Mouse (Mus musculus): ENCODE data around the gene Oas1f. TPM values are rescaled to one million over a fixed set of nuclear protein-coding genes. Genes with fewer than 3 reads are reported as not detected.
"Not testable (repeated sequence)": the region's sequence is repeated elsewhere in the genome, so short reads cannot be mapped to it uniquely, and the experiment has no call there.

Oas1f gene
- not detected for total RNA-seq (2021)
- long read RNA-seq, experiment 1, result 0 reads
- long read RNA-seq, experiment 2, result 0 reads

DNA sequence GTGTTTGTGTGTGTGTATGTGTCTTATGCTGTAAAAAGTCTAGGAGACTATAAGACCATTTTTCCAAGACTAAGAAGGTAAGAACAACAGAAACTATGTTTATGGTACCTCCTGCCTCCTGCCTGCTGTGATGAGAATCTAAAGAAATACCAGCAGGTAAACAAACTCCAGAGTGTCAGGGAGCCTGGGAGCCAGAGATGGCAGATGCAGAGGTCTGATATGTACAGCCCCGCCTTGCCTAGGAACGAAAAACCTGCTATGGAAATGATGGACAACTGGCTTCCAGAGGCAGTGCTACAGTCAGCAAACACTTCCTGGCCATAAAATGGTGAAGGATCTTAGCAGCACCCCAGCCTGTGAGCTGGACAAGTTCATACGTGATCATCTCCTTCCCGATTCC lies at the start of gene Oas1f:
Oas1f (plus strand) TSS at position 301 of the 400 bp plus-strand sequence.
- no peak for DNase-seq (ENCODE audit: low spot score in 2 of 2)

DNA sequence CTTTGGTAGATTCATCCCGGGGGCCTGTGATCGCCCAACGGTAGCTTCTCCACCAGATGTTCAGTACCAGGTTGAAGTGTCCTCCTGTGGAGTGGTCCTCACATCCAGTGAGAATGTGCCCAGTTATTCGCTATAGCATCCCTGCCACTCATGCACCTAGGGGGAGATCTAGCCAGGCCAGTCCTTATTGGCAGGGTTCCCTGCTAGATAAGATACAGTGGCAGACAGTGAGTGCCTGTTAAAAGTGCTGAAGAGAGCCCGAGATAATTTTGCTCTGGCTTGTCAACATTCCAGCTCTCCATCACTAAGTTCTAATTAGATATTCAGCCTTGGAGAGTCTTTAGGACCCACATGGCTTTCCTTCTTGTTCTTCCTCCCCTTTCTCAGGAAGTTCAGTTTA lies 49.0 kb upstream of the Oas1f start:
- not testable (repeated sequence) for DNase-seq (ENCODE audit: low spot score in 2 of 2)

DNA sequence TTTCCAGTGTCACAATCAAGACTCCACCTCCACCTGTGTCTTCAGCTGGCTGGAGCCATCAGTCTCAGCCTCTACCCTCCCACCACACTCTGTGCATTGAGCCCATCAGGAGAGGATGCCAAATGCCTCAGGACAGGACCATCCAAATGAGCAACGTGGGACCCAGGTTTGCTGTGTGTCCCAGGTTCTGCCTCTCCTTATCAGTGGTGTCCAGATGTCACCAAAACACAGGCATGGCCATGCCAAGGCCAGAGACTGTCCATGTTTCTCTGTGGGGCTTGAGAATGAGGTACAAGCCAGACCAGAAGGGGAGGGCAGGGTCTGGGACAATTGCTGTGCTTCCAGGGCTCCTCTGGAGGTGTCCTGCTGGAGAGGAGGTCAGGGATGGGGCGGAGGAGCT lies 48.2 kb upstream of the Oas1f start:
- not testable (repeated sequence) for DNase-seq (ENCODE audit: low spot score in 2 of 2)

DNA sequence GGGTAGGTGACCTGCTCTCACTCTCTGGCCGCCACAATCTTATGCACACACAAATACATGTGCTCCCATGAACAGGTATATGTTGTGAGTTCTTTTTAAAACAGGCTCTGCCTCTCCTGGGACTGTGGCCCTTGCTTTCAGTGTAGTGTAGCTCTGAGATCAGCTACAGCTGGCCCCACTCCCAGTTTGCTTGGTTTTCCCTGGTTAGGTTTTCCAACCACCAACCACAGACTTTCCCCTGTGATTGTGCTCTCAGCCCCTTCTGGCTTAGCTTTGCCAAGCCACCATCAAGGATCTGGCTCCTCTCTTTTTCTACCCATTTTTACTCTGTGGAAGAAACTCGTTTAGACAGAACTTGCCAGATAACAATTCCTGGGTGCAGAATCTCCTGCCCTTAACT lies 43.6 kb upstream of the Oas1f start:
- DNase-seq (ENCODE audit: low spot score in 2 of 2), result no peak

DNA sequence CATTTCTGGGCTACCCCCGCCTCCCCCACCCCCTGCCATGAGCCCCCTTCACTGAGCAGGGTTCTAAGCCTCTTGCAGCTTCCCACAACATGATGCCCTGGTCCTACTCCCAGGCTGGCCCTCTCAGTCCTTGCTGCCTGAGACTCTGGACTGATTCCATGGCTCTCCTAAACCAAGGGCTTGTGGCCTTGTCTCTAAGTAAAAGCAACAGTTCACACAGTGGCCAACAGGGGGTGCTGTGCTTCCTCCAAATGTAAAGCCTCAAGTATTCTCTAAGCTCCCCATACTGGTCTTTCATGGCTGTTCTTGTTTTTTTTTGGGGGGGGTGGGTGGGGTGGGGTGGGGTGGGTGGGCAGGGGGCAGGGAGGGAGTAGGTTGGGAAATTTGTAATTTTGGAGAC lies 40.7 kb upstream of the Oas1f start:
- no peak for DNase-seq (ENCODE audit: low spot score in 2 of 2)

DNA sequence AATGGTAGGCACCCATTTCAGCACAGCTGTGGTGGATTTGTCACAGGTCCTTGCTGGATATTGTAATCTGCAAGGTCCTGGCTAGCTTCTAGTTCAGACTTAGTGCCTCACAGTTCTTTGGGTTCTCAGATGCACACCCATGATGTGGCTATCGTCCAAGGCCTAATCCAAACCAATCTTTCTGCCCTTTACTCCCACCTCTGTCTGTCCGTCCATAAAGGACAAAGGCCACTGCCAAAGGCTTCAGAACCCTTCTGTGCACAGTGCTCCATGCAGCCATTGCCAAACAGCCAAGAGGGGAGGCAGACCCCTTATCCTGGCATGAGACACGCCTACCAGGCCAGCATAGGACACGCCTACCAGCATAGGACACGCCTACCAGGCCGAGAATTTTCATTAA lies 38.0 kb upstream of the Oas1f start:
- no peak for DNase-seq (ENCODE audit: low spot score in 2 of 2)

DNA sequence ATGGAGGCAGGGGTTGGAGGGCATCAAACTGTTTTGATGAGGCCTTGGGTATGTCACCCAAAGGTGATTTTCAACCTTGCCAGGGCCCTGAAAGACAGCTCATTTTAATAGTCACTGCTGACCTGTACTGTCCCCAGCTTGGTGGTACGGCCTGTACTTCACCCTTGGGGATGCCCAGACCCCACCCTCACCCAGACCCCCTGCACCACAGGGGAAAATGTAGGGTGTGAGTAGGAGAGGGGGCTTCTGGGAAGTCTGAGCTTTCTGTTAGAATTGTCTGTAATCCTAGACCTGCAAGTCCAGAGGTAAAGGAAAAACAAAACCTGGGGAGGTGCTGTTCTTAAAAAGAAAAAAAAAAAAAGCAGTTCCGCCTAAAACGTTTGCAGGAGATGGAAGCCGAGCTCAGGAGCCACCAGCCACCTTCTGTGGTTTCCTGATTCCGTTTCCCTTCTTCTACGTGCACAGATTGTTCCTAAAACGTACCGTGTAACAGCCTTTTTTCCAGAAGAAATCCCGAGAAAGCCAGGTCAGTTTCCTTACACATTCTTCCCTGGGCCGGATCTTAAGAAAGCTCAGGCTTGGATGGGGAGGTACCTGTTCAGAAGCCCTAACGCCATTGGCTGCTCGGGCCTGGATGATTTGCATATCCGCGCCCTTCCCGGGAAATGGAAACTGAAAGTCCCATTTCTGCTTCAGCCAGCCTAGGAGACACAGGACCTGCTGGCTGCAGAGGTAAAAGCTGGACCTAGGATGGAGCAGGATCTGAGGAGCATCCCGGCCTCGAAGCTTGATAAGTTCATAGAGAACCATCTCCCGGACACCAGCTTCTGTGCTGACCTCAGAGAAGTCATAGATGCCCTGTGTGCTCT lies 35.0 kb upstream of the Oas1f start, which contains the start of gene Oas1c:
Oas1c (minus strand) TSS at position 564 of the 869 bp plus-strand sequence.
- DNase-seq (ENCODE audit: low spot score in 2 of 2), result peak; percentile 53 to 74

DNA sequence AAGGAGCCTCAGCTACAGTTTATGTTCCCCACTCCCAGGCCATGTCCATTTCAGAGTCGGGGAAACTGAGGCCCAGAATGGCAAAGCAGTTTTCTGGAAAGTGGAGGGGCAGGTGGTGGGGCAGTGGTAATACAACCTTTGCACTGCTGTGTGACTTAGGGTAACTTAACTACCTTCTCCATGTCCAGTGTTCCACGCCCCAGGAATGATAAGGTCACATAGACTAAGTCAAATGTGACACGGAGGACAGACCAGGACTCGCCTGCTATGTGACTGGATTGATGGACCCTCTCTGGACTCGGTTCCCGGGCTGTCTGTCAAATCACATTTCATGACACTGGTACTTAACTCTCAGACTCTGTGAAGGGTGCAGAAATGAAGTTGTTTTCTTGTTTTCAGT lies 34.1 kb upstream of the Oas1f start:
- DNase-seq (ENCODE audit: low spot score in 2 of 2), result no peak

DNA sequence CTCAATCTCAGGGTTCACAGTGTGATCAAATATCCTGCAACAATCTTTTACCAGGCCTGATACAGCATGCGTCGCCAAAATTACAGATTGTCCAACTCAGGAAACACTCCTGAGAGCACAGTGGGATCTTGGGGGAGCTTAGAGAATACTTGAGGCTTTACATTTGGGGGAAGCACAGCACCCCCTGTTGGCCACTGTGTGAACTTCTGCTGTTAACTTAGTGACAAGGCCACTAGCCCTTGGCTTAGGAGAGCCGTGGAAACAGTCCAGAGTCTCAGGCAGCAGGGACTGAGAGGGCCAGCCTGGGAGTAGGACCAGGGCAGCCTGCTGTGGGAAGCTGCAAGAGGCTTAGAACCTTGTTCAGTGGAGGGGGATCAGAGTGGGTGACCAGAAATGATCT lies 31.2 kb upstream of the Oas1f start:
- no peak for DNase-seq (ENCODE audit: low spot score in 2 of 2)

DNA sequence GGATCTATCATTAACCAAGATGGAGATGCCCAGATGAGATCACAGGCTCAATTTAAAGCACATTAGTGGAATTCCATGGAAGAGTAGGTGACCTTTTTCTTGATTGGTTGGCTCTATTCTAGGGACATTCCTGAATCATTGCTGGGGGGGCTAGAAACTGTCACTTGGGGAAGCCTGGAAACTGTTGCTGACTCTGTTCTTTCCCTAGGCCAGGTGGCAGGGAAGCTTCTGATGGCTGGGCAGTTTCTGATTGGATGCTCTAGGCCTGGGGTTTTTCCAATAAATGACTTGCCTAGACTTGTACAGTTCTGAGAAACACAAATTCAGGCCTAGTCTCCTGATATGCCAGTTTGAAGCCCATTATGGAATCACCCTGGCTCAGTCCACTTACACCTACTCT lies 28.2 kb upstream of the Oas1f start:
- DNase-seq (ENCODE audit: low spot score in 2 of 2), result no peak

DNA sequence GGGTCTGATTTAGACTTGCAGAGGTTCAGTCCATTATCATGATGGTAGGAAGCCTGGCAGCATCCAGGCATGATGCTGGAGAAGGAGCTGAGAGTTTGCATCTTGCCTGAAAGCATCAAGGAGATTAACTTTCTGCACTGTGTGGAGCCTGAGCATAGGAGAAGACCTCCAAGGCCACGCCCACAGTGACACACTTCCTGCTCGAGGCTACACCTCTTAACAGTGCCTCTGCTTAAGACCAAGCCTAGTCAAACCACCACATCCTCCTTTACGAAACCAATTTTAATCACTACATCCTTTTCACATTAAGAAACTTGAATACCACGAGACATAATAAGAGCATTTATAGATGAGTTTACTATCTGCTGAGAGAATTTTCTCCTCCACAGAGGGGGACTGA lies 16.1 kb upstream of the Oas1f start:
- DNase-seq (ENCODE audit: low spot score in 2 of 2), result no peak

DNA sequence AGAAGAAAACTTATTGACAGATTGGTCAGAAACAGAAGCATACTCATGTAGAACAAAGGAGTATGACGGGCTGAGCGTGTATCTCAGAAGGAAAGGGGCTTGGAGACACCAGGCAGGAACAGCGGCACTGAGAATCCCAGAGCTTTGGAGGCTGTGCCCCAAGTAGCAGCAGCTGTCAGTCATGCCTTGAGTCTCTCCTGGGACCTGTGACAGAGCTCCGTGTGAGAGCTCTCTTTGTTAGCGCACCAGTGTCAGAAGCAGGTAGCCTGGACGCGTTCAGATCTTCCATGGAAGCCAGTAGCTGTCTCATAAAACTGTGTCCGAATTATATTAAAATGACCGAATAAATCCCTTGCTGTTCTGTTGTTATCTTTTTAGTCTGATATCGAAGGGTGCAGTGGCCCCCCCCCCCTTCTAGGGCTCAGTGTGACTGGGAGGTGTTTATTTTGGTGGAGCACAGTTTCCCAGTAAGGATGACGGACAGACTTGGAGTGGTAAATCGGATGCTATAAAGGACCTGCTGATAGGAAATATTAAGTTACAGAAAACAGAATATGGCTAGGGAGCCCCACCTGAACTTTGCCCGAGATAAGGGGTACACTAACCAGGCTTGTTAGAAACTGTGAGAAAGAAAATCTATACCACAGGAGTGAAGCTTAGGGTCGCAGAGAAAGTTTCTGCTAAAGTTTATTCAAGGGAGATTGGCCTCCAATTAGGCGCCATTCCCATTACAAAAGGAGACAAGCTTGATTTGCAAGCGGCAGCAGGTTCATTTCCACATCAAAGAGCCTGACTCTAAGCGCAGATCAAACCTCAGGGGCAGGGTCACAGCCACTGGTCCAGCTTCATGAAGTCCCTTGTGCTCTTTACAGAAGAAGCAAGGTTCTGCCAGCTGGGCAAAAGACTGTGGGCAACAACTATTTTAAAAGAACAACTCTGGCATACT lies 13.6 kb upstream of the Oas1f start:
- DNase-seq (ENCODE audit: low spot score in 2 of 2), result no peak

DNA sequence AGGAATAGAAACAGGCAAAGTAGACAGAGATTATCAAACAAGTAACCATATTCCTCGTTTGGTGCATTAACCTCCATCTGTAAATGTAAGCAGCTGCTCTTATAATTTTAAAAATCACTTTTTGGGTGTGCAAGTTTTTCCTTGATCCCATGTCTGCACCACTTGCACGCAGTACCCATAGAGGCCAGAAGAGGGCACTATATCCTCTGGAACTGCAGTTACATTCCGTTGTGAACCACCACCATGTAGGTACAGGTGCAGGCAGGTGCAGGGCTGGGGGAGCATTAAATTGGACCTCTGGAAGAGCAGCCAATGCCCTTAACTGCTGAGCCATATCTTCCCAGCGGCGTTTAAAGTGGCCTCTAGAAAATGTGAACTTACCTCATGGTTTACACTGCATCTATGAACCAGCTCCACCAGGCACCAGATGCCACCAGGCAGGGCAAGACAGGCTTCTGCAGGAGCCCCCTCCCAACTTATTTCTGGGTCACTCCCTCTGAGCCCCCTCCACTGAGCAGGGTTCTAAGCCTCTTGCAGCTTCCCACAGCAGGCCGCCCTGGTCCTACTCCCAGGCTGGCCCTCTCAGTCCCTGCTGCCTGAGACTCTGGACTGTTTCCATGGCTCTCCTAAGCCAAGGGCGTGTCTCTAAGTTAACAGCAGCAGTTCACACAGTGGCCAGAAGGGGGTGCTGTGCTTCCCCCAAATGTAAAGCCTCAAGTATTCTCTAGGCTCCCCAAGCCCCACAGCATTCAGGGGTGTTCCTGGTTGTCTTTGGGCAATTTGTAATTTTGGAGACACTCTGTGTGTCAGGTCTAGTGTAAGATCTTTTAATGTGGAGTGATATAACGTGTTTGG lies 10.2 kb upstream of the Oas1f start:
- no peak for DNase-seq (ENCODE audit: low spot score in 2 of 2)

DNA sequence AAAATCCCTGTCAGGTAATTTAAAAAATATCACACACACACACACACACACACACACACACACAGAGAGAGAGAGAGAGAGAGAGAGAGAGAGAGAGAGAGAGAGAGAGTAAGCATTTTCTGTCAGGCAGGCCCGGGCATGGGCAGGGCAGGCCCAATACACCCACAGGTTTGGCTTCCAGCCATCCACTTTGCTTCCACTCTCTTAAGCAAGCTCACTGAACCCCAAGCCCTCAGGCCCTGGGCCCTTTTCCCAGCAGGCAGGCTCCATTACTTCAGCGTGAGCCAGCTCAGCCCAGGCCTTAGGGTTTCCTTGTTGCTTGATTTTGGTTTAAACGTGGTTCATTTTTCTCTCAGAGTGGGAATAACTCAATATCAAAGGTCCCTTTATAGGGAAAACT lies 2.5 kb upstream of the Oas1f start:
- DNase-seq (ENCODE audit: low spot score in 2 of 2), result no peak

DNA sequence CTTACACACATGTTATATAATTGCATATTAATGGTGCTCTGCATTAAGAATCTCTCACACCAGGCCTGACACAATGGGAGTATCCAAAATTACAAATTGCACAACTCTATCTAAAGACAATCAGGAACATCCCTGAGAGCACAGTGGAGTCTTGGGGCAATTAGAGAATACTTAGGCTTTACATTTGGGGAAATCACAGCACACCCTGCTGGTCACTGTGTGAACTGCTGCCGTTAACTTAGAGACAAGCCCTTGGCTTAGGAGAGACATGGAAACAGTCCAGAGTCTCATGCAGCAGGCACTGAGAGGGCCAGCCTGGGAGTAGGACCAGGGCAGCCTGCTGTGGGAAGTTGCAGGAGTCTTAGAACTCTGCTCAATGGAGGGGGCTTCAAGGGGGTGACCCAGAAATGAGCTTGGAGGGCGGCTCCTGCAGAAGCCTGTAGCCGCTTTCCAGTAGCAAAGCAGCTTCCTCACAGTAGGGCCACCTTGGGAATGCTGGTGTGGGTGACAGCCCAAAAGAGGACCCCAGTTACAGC lies 2.5 kb downstream of the Oas1f start:
- DNase-seq (ENCODE audit: low spot score in 2 of 2), result peak in 1 of 2 experiments; percentile 8

DNA sequence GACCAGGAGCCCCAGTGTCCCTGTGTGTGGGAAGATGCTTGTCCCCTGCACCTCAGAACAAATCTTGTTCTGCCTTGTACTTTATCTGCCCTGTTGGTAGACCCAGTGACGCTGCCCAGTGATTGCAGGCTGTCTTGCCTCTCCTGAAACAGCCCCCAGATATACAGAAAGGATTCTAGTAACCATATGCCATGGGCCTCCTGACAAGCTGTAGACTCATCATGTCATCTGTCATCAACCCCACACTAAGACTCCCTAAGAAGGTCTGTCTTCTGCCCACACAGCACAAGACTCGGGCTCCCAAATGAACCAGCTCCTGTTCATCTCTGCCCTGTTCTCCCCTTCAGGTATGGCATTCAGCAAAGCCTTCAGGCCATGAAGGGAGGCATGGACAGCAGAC lies 12.1 kb downstream of the Oas1f start:
- DNase-seq (ENCODE audit: low spot score in 2 of 2), result no peak

DNA sequence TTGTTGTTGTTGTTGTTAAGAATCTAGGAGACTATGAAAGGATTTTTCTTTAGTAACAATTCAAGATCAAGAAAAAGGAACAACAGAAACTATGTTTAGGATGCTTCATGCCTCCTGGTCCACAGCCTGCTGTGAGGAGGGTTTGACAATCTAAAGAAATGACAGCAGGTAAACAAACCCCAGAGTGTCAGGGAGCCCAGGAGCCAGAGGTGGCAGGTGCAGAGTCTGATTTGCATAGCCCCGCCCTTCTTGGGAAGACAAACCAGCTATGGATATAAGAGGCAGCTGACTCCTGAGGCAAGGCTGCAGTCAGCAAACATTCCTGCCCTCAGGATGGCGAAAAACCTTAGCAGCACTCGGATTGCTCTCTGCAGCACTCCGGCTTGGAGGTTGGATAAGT lies 14.0 kb downstream of the Oas1f start, which contains the start of gene Oas1h:
Oas1h (plus strand) TSS at position 301 of the 400 bp plus-strand sequence.
- no peak for DNase-seq (ENCODE audit: low spot score in 2 of 2)

DNA sequence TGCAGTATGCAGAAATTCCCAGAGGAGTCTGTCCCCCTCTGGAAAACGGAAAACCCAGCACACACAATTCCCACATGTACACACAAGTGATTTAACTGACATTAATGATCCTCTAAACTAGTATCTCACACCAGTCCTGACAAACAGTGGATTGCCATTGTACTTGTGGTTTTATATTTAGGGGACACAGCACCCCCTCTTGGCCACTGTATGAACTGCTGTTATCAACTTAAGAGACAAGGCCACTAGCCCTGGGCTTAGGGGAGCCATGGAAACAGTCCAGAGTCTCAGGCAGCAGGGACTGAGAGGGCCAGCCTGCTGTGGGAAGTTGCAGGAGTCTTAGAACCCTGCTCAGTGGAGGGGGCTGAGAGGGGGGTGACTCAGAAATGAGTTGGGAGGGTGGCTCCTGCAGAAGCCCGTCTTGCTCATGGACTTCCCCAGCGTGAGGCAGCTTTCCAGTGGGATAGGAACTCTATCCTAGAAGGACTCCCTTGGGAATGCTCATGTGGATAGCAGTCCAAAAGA lies 18.2 kb downstream of the Oas1f start:
- no peak for DNase-seq (ENCODE audit: low spot score in 2 of 2)

DNA sequence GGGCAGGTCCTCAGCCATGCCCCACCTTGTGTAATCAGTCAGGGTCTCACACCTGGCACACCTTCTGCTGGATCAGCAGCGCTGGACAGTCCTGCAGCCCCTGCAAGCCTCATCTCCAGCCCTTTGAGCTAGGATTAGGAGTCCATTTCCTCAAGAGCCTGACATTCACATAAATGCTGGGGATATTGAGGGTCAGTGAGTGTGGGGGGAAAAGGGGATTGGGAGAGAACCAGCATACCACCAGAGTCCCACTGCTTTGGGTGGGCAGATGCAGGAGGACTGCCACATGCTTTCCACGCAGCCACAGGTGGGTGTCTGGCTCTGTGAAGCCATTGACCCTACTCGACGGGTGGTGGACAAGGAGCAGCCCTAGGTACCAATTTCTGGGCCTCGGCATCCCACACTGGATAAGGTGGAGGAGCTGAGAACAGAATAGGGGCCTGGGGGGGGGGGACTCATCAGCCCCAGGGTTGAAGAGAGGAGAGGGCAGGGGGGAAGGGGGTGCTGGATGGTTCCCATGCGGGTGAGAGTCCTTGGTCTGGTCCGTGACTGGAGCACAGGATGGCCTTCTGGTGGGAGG lies 22.4 kb downstream of the Oas1f start:
- DNase-seq (ENCODE audit: low spot score in 2 of 2), result no peak

DNA sequence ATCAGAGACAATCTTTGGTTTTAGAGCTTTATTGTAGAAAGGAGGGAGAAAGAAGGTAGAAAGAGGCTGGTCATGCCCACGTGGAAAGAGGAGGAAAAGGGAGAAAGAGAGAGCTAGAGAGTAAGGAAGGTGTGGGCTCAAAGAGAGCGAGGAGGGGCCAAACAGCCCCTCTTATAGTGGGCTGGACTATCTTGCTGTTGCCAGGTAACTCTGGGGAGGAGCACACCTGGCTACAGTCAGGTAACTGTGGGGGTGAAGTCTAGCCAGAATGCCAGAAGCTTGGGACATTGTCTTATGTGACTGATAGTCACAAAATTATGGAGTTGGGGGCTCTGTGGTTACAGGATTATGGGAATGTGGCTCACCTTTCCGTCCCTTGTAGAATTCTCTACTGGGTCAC lies 22.9 kb downstream of the Oas1f start:
- DNase-seq (ENCODE audit: low spot score in 2 of 2), result no peak

Measured in adrenal gland, postnatal 4 days (tissue).